Mouse (Mus musculus) olfactory bulb, adult 2 months (tissue): ENCODE measurements around the gene Ints5.

Source experiments
- CTCF ChIP-seq: fragments of 200-500 bp; IDR thresholded peaks from 2 replicates; pipeline ENCODE4 v1.5.1; 2012; ENCODE audit warnings: low read depth, mild to moderate bottlenecking, low read length, moderate library complexity; ENCODE audit not compliant: insufficient read depth
- POLR2A ChIP-seq: fragments of 200-500 bp; IDR thresholded peaks from 2 replicates; pipeline ENCODE4 v1.6.1; 2012; ENCODE audit warnings: mild to moderate bottlenecking, low read depth, low read length, moderate library complexity; ENCODE audit not compliant: insufficient read depth

- TF ChIP-seq CTCF (no peak), POLR2A (no peak)
These were observed 9.2 kb upstream of the Ints5 start, which contains the start of the genes Lbhd1 and Gm49403 for GRCm38 (mm10) chr19:8883616-8884015.
